Mouse (Mus musculus): Measurements from ENCODE around the gene Tbc1d14.

DNA sequence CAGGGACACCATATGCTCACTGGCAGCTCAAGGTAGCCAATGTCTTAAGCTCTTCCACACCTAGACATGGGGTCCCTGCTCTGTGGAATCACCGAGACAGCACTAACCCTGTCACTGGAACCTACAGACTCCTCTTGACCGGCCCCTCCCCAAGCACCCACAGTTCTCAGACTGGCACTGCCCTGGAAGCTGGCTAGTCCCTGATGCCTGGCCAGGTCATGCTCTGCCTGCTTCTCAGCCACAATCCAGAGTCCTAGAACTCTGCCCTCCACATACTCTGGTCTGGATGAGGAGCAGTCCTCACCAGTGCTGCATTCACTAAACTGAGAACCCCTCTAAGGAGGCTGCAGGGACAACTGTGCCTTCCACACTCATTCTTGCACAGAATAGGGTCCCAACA lies 82.1 kb downstream of the Tbc1d14 start:
- TF ChIP-seq CTCF (IDR thresholded peaks at IDR 0.05; ENCODE audit: low read depth, low read length) (no peak), POLR2A (IDR thresholded peaks at IDR 0.05; ENCODE audit: extremely low read depth, insufficient read depth, low read length) (no peak)
